Mouse (Mus musculus): ENCODE data around the gene Cnr1.

Gene Cnr1

DNA sequence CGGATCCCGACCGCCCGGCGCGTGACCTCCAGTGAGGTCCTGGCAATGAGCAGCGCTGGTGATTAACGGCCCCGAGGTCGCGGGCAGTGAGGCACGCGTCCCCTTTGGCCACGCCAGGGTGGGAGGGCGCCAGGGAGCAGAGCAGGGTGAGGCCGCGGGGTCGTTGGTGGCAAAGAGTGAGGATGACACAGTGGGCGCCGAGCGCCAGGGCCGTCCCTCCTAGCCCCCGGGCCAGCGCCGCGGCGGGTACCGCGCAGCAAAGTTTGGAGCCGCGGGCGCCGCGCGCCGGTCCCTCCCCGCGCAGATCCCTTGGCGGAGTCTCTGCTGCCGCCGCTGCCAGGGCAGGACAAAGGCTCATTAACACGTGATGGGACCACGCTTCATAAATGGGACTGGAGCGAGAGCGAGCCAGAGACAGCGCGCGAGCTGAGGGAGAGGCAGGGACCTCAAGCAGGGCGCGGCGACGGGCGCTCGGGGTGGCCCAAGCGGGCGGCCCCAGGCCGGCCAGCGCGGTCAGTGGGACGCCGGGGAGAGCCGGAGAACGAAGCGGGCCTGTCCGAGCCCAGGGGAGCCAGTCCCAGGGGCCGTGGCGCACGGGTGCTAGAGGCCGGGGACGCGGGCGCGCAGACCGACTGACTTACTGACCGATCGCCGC, at the start of gene Cnr1:
Cnr1 (plus strand) TSS at position 360 of the 655 bp plus-strand sequence.
- DNase-seq (ENCODE audit: extremely low spot score, low spot score) = peak; percentile 90

GRCm38 (mm10) chr4:33879944-33880343, 44.4 kb upstream of the Cnr1 start:
- no peak for DNase-seq (ENCODE audit: extremely low spot score, low spot score)

- no peak for DNase-seq (ENCODE audit: extremely low spot score, low spot score)
Observed at GRCm38 (mm10) chr4:33886026-33886425, 38.4 kb upstream of the Cnr1 start.

- no peak for DNase-seq (ENCODE audit: extremely low spot score, low spot score)
Observed at GRCm38 (mm10) chr4:33889976-33890375, 34.4 kb upstream of the Cnr1 start.

DNA sequence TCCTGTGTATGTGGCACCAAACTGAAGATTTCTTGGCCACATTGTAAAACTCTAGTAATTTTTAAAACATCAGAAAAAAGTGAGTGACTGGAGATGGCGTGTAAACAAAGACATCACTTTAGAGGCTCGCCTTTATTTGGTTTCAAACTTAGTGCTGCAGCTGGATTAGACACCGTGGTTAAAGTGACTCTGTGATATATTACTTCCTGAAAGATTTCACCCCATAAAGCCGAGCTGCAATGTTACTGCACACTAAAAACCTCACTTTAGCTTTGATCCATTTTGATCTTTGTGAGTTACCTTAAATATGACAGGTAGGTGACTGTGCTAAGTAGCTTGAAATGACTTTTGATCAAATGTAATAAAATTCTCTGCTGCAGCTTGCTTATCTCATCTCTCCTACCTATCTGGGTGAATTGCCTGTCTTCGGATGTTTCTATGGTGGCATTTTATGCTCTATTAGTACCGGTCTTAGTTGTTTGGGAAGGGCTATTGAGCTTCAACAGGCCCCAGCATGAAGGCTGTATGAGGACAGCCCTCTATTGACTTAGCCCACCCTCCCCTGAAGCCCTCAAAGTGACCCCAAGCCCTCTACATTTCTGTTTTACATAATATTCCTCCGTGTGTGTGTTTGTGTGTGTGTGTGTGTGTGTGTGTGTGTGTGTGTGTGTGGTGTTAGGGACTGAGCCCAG, 32.1 kb upstream of the Cnr1 start:
- no peak for DNase-seq (ENCODE audit: extremely low spot score, low spot score)

- no peak for DNase-seq (ENCODE audit: extremely low spot score, low spot score)
Observed at GRCm38 (mm10) chr4:33893841-33894240, 30.6 kb upstream of the Cnr1 start.

DNA sequence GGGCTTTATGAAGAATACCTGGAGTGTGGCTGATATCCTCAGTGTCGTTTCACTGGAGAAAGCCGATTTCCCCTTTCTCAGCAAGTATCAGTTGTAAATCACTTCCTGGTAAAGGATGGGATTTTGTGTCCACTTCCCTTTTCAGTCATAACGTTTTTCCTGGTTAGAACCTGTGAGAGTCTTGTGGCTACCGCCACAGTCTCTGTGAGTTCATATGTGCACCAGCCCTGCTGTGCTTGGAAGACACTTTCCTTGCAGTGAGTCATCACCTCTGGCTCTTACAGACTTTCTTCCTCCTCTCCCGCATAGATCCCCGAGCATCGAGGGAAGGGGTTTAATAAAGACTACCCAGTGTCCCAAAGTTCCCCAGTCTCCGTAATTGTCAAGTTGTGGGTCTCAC, 29.3 kb upstream of the Cnr1 start:
- no peak for DNase-seq (ENCODE audit: extremely low spot score, low spot score)

- no peak for DNase-seq (ENCODE audit: extremely low spot score, low spot score)
Observed at GRCm38 (mm10) chr4:33895491-33895890, 28.9 kb upstream of the Cnr1 start.

DNA sequence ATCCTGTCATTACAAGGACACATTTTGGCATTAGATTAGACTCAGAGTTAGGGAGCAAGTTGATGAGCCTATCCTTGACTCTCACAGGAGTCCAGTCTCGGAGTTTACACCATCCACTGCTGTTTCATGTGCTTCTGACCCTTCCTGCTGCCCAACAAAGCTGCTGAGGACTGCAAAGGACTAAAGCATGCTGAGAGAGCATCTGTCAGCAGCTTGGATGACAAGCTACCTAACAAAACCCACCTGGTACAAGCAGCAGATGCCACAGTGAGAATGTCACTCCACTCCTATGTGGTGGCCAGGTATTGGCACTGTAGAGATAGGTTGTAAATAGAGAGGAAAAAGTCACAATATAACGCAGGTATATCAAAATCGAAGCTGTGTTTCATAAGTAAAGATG, 22.7 kb upstream of the Cnr1 start:
- DNase-seq (ENCODE audit: extremely low spot score, low spot score) = no peak

- DNase-seq (ENCODE audit: extremely low spot score, low spot score) = no peak
Observed at GRCm38 (mm10) chr4:33903812-33904340, 20.5 kb upstream of the Cnr1 start.

- no peak for DNase-seq (ENCODE audit: extremely low spot score, low spot score)
Observed at GRCm38 (mm10) chr4:33904826-33905225, 19.6 kb upstream of the Cnr1 start.

GRCm38 (mm10) chr4:33908786-33909185, 15.6 kb upstream of the Cnr1 start:
- no peak for DNase-seq (ENCODE audit: extremely low spot score, low spot score)

GRCm38 (mm10) chr4:33915730-33916129, 8.7 kb upstream of the Cnr1 start:
- DNase-seq (ENCODE audit: extremely low spot score, low spot score) = no peak

DNA sequence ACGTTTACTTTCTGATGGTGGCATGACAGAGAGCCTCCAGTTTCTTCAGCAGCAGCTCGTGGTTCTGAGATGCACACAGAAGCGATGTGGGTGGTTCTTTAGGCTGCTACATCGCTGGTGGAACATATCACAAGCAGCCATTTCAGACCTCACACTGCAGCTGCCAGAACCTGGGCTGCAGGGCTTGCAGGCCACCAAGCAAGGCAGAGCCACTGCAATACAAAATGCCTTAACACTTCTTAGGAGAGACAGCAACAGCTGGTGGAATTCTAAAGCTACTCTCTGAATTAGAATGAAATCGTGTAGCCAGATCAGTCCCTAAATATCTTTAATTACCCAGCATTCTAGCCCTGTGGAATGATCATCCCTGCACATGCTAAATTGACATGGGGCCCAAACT, 3.6 kb upstream of the Cnr1 start:
- no peak for DNase-seq (ENCODE audit: extremely low spot score, low spot score)

- DNase-seq (ENCODE audit: extremely low spot score, low spot score) = peak; percentile 68
Observed at GRCm38 (mm10) chr4:33923151-33923760, 1.1 kb upstream of the Cnr1 start.

GRCm38 (mm10) chr4:33923761-33924233, 596 bp upstream of the Cnr1 start:
- DNase-seq (ENCODE audit: extremely low spot score, low spot score) = no peak

DNA sequence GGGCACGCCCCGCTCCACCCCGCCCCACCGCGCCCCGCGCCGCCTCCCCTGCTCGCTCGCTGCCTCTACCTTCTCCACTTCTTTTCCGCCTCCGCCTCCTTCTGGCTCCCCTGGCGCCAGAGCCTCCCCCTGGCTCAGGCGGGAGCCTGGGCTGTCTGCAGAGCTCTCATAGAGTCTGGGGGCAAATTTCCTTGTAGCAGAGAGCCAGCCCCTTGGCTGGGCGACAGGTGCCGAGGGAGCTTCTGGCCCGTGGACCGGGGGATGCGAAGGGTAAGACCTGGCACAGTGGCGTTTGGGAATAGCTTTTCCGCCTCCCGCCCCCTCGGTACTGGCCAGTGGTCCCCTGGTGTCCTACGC, 474 bp downstream of the Cnr1 start:
- no peak for DNase-seq (ENCODE audit: extremely low spot score, low spot score)

GRCm38 (mm10) chr4:33925489-33925888, 1.1 kb downstream of the Cnr1 start:
- DNase-seq (ENCODE audit: extremely low spot score, low spot score) = no peak

DNA sequence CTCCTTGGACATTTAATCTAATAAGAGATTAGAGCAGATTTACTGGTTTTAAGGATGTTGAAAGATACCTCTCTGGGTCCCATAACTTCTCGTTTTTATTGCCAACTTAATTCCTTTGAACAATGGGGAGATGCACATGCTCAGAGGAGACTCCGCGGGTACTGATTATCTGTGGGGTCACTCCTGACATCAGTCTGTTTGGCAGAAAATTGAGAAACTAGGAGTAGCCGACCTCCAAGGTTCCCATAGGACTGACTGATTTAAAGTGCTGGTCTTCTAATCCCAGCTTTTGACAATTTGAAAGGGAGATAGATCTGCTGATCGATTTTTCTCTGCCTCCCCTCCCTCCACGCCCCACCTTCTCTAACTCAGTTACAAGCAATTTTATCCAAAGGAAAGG, 1.6 kb downstream of the Cnr1 start:
- no peak for DNase-seq (ENCODE audit: extremely low spot score, low spot score)

GRCm38 (mm10) chr4:33926730-33927263, 2.4 kb downstream of the Cnr1 start:
- DNase-seq (ENCODE audit: extremely low spot score, low spot score) = no peak

- no peak for DNase-seq (ENCODE audit: extremely low spot score, low spot score)
Observed at GRCm38 (mm10) chr4:33927644-33928043, 3.3 kb downstream of the Cnr1 start.

DNA sequence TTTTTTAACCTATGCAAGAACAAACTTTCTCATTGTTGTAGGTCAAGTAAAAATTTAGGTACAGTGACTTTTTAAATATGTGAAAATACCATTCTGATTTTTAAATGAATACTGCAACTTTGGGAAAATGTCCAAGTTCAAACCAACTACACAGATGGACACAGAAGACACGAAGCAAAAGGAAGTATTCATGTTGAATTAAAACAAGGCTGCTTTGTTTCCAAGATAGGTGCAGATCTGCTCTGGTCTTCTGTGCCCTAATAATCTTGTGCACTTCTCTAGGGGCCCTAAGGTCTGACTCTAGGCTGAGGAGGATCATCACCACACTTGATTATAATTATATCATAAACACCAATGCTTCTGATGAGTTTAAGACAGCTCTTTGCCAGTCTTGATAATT, 4.1 kb downstream of the Cnr1 start:
- no peak for DNase-seq (ENCODE audit: extremely low spot score, low spot score)

Measured in neural tube, embryonic 10.5 days (tissue).